ENCODE assay signal across 17 mouse cellular contexts in the genomic region with DNA sequence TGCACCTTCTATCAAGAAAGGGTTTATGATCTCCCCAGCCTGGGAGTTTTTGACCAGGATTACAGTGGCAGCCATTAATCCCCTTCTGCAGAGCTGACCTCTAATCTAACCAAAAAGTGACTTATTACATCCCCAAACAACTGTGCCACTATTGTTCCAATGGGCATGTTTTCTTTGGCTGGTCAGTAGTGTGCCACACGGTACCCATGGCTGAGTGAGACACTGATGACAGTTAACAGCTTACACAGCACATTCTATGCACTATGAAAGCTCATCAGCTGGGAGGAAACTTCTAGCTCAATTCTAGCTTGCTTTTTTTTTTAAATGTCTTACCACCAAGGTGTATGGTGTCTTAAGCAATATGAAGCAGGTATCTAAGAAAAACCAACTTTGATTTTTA.
"Had no signal": no experiment of that assay in that cellular context is flagged by ENCODE, and none has a peak within 500 bp of the region (broad histone marks: within the 10 kb centered on the region; RNA-seq: fewer than 3 reads in every experiment).

No protein-coding gene starts in this region.

- H3K4me2 ChIP-seq: intestine, embryonic 15.5 days; liver, embryonic 13.5 days; lung, embryonic 15.5 days; midbrain, embryonic 11.5 days; midbrain, embryonic 15.5 days; neural tube, embryonic 12.5 days had no signal

- H3K9me3 ChIP-seq: intestine, embryonic 15.5 days; limb, embryonic 10.5 days; liver, embryonic 13.5 days; lung, embryonic 15.5 days; megakaryocyte, embryonic 14.5 days; midbrain, embryonic 15.5 days; neural tube, embryonic 12.5 days had no signal

- DNase-seq: liver, embryonic 13.5 days; liver, postnatal 0 days; lung, postnatal 14 days; retina, postnatal 1 day; right cerebral cortex, postnatal 4 days; spleen, adult 18-20 months; thymus, adult 18-20 months; thymus, postnatal 25 days had no signal

- H3K27me3 ChIP-seq: intestine, embryonic 15.5 days; liver, embryonic 13.5 days; lung, embryonic 15.5 days; megakaryocyte, embryonic 14.5 days; midbrain, embryonic 15.5 days; neural tube, embryonic 12.5 days had no signal

- H3K4me3 ChIP-seq: intestine, embryonic 15.5 days; left cerebral cortex, adult 2 months; limb, embryonic 10.5 days; liver, embryonic 13.5 days; lung, embryonic 15.5 days; megakaryocyte, embryonic 14.5 days; midbrain, embryonic 15.5 days; neural tube, embryonic 12.5 days had no signal

- H3K9ac ChIP-seq: intestine, embryonic 15.5 days; liver, embryonic 13.5 days; liver, postnatal 0 days; lung, embryonic 15.5 days; midbrain, embryonic 15.5 days; neural tube, embryonic 12.5 days had no signal

- H3K36me3 ChIP-seq: intestine, embryonic 15.5 days; limb, embryonic 10.5 days; liver, embryonic 13.5 days; lung, embryonic 15.5 days; midbrain, embryonic 15.5 days; neural tube, embryonic 12.5 days had no signal

- ATAC-seq: intestine, embryonic 15.5 days; liver, postnatal 0 days; midbrain, embryonic 15.5 days had no signal

- H3K4me1 ChIP-seq: intestine, embryonic 15.5 days; liver, embryonic 13.5 days; midbrain, embryonic 15.5 days; neural tube, embryonic 12.5 days had no signal

- H3K27ac ChIP-seq: intestine, embryonic 15.5 days; left cerebral cortex, adult 2 months; limb, embryonic 10.5 days; liver, embryonic 13.5 days; macrophage; midbrain, embryonic 15.5 days; neural tube, embryonic 12.5 days had no signal
